Mouse (Mus musculus): ENCODE measurements around the gene A930009A15Rik. TPM values are rescaled to one million over a fixed set of nuclear protein-coding genes. Genes with fewer than 3 reads are reported as not detected.

The A930009A15Rik gene
- polyA plus RNA-seq (2021; fragmentation: Nextera tagmentation), result 0.21 and 0.23 TPM in 2 replicates
- long read RNA-seq, experiment 1, partial matches to known transcripts, result 0 of 1 reads
- long read RNA-seq, experiment 1, other reads (novel, unspliced or antisense), result 1 of 1 reads
- long read RNA-seq, experiment 2, result 0 reads

GRCm38 (mm10) chr10:115569712-115570491, at the start of gene A930009A15Rik:
Gene A930009A15Rik, plus strand, starts transcription at chr10:115569986.

GRCm38 (mm10) chr10:115587301-115587969, 17.6 kb downstream of the A930009A15Rik start, which contains the start of gene Lgr5:
Gene Lgr5, minus strand, starts transcription at chr10:115587780.

Other genes with a start within 250 kb of the A930009A15Rik start
- gene Tmem19, start 207.5 kb upstream of the A930009A15Rik start, polyA plus RNA-seq (2021; fragmentation: Nextera tagmentation), result 27.5 and 35.7 TPM in 2 replicates
- 6.4 and 7.2 TPM in 2 replicates for gene Thap2, start 185.5 kb upstream of the A930009A15Rik start, polyA plus RNA-seq (2021; fragmentation: Nextera tagmentation)
- 3.3 and 3.5 TPM in 2 replicates for gene Zfc3h1, start 185.0 kb upstream of the A930009A15Rik start, polyA plus RNA-seq (2021; fragmentation: Nextera tagmentation)
- gene Lgr5, start 17.8 kb downstream of the A930009A15Rik start, polyA plus RNA-seq (2021; fragmentation: Nextera tagmentation), result 1.3 and 1.8 TPM in 2 replicates
- gene Tspan8, start 246.8 kb downstream of the A930009A15Rik start, polyA plus RNA-seq (2021; fragmentation: Nextera tagmentation), result 0.93 and 1.2 TPM in 2 replicates

All from left cerebral cortex, adult 6 months (tissue).